Mouse (Mus musculus) cortical plate, adult 2 months (tissue): ENCODE data around the gene Wnk4.
A peak's percentile ranks its signal among the peaks of the same experiment; 100 is the strongest.

Experiments
- CTCF ChIP-seq: fragments of 200-500 bp; IDR thresholded peaks from 2 replicates; pipeline ENCODE4 v1.5.1; 2011; ENCODE audit warnings: mild to moderate bottlenecking, control low read depth, low read length; ENCODE audit not compliant: insufficient read depth; ENCODE audit errors: extremely low read depth
- POLR2A ChIP-seq: fragments of 200-500 bp; IDR thresholded peaks from 2 replicates; pipeline ENCODE4 v1.6.1; 2011; ENCODE audit warnings: mild to moderate bottlenecking, low read length, control low read depth; ENCODE audit not compliant: insufficient read depth; ENCODE audit errors: extremely low read depth

- TF ChIP-seq POLR2A (no peak), CTCF (peak; percentile 72)
These were observed 11.9 kb upstream of the Wnk4 start for GRCm38 (mm10) chr11:101248258-101248994.
